Mouse (Mus musculus): ENCODE results near the gene Hivep3.

Gene Hivep3

GRCm38 (mm10) chr4:120152648-120153047 lies 419.1 kb downstream of the Hivep3 start:
- no peak for DNase-seq (ENCODE audit: low spot score in 2 of 2)

DNA sequence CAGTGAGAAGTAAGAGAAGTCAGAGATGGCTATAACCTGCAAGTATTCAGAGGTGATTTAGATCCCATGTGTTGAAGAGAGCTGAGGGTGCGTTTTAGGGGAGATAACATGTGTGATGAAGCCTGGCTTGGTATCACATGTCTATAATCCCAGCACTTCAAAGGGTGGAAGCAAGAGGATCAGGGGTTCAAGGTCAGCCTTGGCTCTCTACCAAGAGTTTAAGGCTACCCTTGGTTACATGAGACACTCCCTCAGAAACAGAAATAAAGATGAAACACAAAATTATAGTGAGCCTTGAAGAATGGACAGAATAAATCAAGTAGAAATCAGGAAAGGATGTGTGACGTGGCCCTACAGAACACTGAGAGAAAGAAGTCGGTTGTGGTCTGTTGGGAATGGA lies 420.2 kb downstream of the Hivep3 start:
- no peak for DNase-seq (ENCODE audit: low spot score in 2 of 2)

GRCm38 (mm10) chr4:120158714-120159310 lies 425.2 kb downstream of the Hivep3 start:
- DNase-seq (ENCODE audit: low spot score in 2 of 2): no peak

DNA sequence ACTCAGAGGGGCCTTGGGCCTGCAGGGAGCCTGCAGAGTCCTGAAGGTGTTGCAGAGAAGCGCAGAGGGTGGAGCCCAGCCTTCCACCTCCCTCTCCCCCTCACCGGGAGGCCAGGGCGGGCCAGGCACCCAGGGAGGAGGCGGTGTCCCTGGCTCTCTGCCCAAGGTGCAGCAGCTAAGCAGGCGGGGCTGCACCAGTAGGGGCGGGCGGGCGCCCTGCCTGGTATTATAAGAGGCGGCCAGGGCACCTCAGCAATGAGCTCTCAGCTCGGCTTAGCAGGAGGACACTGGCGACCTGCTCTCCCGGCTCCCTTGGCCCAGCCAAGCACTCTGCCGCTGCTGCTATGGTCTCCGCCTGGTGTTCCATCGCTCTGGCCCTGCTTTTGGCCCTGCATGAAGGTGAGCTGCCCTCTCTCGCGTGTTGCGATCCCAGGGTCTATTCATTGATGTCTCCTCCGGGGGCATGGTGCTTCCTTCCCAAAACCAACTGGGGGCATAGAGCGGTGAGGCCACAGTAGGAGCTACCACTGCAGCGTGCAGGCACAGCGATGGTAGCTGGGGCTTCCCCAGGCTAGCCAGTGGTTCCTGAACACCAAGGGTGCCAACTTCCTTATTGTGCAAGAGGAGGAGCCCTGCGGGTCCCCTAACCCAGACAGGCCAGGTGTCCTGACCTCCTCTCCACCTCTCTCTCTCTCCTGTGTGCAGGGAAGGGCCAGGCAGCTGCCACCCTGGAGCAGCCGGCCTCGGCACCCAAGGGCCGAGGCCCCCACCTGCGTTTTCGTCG lies 427.8 kb downstream of the Hivep3 start, which contains the start of gene Edn2:
Gene Edn2 (plus strand): TSS at position 41 of the 784 bp plus-strand sequence.
- no peak for DNase-seq (ENCODE audit: low spot score in 2 of 2)

DNA sequence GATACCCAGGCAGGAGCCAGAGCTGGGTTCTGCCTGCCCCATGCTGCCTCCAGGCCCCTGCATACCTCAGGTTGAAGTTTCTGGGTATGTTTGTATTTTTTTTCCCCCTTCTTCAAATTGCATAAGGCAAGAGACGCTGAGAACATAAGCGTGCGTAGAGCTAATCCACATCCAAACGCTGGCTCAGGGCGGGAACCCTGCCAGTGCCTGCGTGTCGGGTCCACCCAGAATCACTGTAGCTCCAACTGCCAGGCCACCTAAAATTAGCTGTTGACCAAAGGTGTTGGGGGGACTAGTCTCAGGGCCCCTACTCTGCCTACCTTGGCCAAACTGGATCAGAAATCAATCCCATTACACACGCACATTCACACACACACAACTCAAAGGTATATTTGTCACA lies 429.0 kb downstream of the Hivep3 start:
- DNase-seq (ENCODE audit: low spot score in 2 of 2): no peak

DNA sequence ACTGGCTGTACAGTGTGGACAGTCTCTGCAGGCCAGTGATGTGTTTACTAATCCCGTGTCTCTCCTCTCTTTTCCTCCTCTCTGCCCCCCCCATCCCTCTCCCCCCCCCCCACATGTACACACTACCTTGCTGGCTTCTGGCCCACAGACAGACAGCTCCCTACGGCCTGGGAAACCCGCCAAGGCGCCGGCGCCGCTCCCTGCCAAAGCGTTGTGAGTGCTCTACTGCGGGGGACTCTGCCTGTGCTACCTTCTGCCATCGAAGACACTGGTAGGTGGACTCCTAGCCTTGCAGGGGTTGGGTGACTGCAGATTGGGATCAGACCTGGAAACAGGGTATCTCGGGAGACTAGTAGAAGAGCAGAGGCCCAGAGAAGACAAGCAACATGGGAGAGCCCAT lies 429.7 kb downstream of the Hivep3 start:
- no peak for DNase-seq (ENCODE audit: low spot score in 2 of 2)

DNA sequence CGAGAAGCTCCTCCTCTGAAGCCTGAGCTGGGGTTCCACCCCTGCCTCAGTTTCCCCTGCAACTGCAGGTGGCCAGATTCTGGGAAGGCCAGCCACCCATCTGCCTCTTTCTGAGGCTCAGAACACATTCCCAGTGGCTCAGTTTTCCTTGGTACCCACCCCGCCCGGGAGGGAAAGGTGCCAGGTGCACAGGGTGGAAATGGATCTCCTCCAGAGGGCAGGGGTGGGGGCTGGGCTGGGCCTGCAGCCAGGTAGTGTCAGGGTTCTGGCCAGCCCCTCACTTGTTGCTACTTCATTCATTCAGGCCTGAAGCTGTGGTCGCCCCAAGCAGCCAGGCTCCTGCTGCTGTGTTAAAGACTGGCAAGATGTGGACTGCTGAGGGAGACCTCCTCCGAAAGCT lies 430.7 kb downstream of the Hivep3 start:
- DNase-seq (ENCODE audit: low spot score in 2 of 2): no peak

DNA sequence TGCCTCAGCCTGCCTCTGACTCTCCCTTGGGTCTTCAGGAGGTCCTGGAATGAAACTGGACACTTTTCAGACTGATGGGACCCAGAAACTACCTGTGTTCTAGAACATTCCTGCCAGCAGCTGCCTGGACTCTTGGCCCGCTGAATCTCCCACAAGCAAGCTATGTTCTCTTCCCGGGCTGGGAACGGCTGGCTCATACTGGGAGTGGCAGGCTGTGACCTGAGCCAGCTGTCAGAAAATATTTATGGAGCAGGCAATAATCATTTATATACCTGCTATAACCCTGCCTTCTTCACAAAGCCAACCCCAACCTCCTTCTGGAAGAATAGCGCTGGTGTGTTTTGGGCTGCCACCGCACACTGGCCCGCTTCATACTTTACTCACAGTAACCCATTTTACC lies 434.2 kb downstream of the Hivep3 start:
- DNase-seq (ENCODE audit: low spot score in 2 of 2): no peak

GRCm38 (mm10) chr4:120168346-120168745 lies 434.8 kb downstream of the Hivep3 start:
- no peak for DNase-seq (ENCODE audit: low spot score in 2 of 2)

DNA sequence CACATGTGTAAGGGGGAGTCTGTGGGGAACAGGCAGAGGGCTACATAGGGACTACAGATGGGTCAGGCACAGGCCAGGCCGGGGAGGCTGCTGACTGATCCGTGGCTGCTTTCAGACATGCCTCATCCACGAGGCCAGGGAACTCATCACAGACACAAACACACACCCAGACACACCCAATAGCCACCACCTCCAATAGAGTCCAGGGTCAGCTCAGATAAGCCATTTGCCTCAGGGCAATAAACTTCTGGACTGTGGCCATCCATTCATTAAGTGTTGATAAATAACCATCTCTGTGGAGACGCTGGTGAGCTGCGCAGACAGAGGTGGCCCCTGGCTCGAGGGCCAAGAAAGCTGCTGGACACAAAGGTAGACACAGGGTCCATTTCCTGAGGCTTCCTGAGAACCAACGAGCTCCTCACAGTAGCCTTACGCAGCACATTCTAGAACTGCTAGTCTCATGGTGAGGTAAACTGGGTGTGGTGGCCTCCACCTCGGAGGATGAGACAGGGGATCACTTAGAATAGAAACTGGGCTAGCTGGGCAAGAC lies 436.9 kb downstream of the Hivep3 start:
- no peak for DNase-seq (ENCODE audit: low spot score in 2 of 2)

DNA sequence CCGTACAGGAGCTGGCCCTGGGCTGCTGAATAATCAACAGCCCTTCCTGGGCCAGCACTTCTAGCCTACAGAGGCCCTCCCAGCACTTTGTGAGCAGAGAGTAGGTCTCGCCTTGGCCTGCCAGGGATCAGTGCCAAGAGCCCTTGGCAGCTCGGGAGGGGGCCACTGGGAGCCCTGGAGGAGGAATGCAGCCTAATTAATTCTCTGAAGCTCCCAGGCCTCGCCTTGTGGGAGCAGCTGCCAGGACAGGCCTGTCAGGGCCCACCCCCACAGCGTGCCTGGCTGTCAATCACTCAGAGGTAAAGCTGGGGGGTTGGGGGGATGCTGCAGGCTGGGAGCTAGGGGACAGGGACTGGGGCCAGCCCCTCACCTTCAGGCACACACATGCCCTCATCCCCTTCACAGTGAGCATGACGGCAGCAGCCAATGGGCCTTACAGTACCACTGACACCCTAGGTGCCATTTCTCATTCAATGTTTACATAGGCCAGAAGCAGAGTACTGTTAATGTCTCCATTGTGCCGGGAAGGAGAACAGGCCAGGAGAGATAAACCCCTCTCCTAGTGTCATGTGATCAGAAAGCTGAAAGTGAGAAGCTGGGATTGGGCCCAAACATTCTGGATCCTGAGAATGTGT lies 438.6 kb downstream of the Hivep3 start:
- no peak for DNase-seq (ENCODE audit: low spot score in 2 of 2)

- no peak for DNase-seq (ENCODE audit: low spot score in 2 of 2)
Measured at GRCm38 (mm10) chr4:120179123-120179522, 445.5 kb downstream of the Hivep3 start.

GRCm38 (mm10) chr4:120180535-120180934 lies 447.0 kb downstream of the Hivep3 start:
- no peak for DNase-seq (ENCODE audit: low spot score in 2 of 2)

- DNase-seq (ENCODE audit: low spot score in 2 of 2): no peak
Measured at GRCm38 (mm10) chr4:120184374-120184991, 450.9 kb downstream of the Hivep3 start.

- no peak for DNase-seq (ENCODE audit: low spot score in 2 of 2)
Measured at GRCm38 (mm10) chr4:120186441-120186840, 452.9 kb downstream of the Hivep3 start.

DNA sequence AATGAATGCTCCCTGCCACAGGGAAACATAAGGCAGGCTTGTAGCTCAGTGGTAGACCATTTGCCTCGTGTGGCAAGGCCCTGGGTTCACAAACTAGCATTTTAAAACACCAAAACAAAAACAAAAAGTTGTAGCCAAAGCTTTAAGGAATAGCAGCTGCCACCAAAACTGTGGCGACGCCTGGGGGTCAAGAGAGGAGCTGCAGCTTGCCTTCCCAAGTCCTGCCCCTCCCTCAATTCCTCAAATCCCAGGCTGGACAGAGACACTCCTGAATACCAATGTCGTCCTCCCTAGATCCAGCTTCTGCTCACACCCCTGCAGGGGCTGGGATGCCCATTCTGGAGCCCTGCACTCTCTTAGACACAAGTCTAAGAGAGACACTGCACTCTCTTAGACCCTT lies 453.4 kb downstream of the Hivep3 start:
- DNase-seq (ENCODE audit: low spot score in 2 of 2): no peak

Measured in spleen, postnatal 36 days (tissue).